Mouse (Mus musculus) C2C12 (cell line): Measurements from ENCODE around the gene Lix1.

ENCODE experiments used
- CTCF ChIP-seq: IDR thresholded peaks from one replicate; pipeline ENCODE4 v1.5.1; 2011; ENCODE audit not compliant: control insufficient read depth, insufficient read depth, insufficient read length
- MYOG ChIP-seq: IDR thresholded peaks from one replicate; pipeline ENCODE4 v1.6.1; 2011; ENCODE audit not compliant: control insufficient read depth, insufficient read length; ENCODE audit errors: extremely low read depth

DNA sequence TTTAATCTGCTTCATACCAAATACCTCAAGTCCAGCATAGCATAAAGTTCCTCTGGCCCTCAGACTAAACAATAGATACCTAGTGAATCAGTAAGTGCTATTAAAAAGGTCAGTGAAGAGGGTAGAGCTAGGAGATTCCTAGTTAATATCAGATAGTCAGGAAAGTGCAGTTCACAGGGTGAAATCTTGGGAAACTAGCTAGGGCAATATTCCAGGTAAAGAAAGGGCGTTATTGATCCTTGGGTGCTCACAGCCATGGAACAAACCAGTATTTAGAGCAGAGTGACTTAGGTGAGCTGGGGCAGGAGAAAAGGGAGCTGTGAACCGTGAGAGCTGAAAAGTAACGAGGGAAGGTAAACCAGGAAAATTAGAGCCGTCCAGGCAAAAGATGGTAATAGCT is 18.8 kb upstream of the Lix1 start:
- TF ChIP-seq CTCF (no peak), MYOG (no peak)
